Mouse (Mus musculus) E14TG2a.4 (cell line): ENCODE measurements around the gene Tmem42.
A peak's percentile ranks its signal among the peaks of the same experiment; 100 is the strongest.

ENCODE experiments used
- CTCF ChIP-seq: conservative IDR thresholded peaks from 2 replicates; pipeline ENCODE4 v1.5.1; 2014; ENCODE audit warnings: low read length
- NANOG ChIP-seq: IDR thresholded peaks from 2 replicates; pipeline ENCODE4 v1.6.1; 2014; ENCODE audit warnings: borderline replicate concordance, low read length, mixed read lengths
- POU5F1 ChIP-seq: IDR thresholded peaks from 2 replicates; pipeline ENCODE4 v1.6.1; 2014; ENCODE audit warnings: low read length, borderline replicate concordance

DNA sequence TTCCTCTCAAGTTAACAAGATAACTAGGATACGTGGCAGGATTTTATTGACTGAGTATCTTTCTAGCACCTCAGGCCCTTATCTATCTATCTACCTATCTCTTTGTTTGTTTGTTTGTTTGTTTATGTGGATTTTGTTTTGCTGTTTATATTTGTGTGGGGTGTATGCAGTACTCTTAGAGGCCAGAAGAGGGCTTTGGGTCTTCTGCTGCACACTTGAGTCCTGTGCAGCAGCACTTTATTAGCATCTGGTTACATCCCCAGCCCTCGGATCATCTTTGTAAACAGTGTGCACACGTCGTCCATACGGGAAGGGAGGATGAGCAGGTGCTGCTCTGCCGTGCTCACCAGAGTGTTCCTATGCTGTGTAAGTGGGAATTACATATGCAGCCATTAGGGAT lies 15.1 kb upstream of the Tmem42 start:
- TF ChIP-seq CTCF (peak; percentile 69), POU5F1 (no peak), NANOG (no peak)
